Mouse (Mus musculus) mesoderm, embryonic 11.5 days (tissue): ENCODE data around the gene Gata3.

Source experiments
- DNase-seq: peaks from one replicate; pipeline ENCODE4 v3.0.0-alpha.2; 2012; ENCODE audit warnings: low read depth, low spot score

Gata3 gene

GRCm38 (mm10) chr2:9872682-9873081 lies 17.2 kb downstream of the Gata3 start:
- no peak for DNase-seq

GRCm38 (mm10) chr2:9871798-9872197 lies 18.0 kb downstream of the Gata3 start:
- DNase-seq, result no peak

GRCm38 (mm10) chr2:9871141-9871716 lies 18.6 kb downstream of the Gata3 start:
- no peak for DNase-seq

- DNase-seq, result no peak
These were observed 22.6 kb downstream of the Gata3 start for GRCm38 (mm10) chr2:9867092-9867825.

- DNase-seq, result no peak
These were observed 29.1 kb downstream of the Gata3 start for GRCm38 (mm10) chr2:9860698-9861097.

- DNase-seq, result no peak
These were observed 34.0 kb downstream of the Gata3 start for GRCm38 (mm10) chr2:9855861-9856260.

- DNase-seq, result no peak
These were observed 36.8 kb downstream of the Gata3 start for GRCm38 (mm10) chr2:9852851-9853576.

- DNase-seq, result peak; percentile 34
These were observed 54.6 kb downstream of the Gata3 start for GRCm38 (mm10) chr2:9835195-9835594.

GRCm38 (mm10) chr2:9833712-9834111 lies 56.1 kb downstream of the Gata3 start:
- DNase-seq, result no peak

GRCm38 (mm10) chr2:9827624-9828023 lies 62.2 kb downstream of the Gata3 start:
- DNase-seq, result no peak

GRCm38 (mm10) chr2:9820611-9821010 lies 69.2 kb downstream of the Gata3 start:
- DNase-seq, result no peak

- DNase-seq, result no peak
These were observed 71.6 kb downstream of the Gata3 start for GRCm38 (mm10) chr2:9818177-9818785.
